Mouse (Mus musculus): ENCODE results near the gene Ddx58.
A peak's percentile ranks its signal among the peaks of the same experiment; 100 is the strongest.

Ddx58 gene

GRCm38 (mm10) chr4:40239409-40240271, at the start of gene Ddx58:
TSS of gene Ddx58 (minus strand) at chr4:40239828.
- DNase-seq: peak; percentile 5 to 10

- DNase-seq: no peak
Measured at GRCm38 (mm10) chr4:40289046-40289445, 49.4 kb upstream of the Ddx58 start.

GRCm38 (mm10) chr4:40287415-40287814, 47.8 kb upstream of the Ddx58 start:
- no peak for DNase-seq

GRCm38 (mm10) chr4:40285582-40285981, 46.0 kb upstream of the Ddx58 start:
- peak; percentile 56 to 75 for DNase-seq

- DNase-seq: peak; percentile 95 to 97
Measured at GRCm38 (mm10) chr4:40279276-40279900, 39.8 kb upstream of the Ddx58 start, which contains the start of gene Ndufb6. TSS of gene Ndufb6 (minus strand) at chr4:40279421.

GRCm38 (mm10) chr4:40278880-40279275, 39.2 kb upstream of the Ddx58 start:
- DNase-seq: no peak

GRCm38 (mm10) chr4:40269430-40270032, 29.9 kb upstream of the Ddx58 start, which contains the start of the genes Smim27 and Topors:
TSS of gene Smim27 (plus strand) at chr4:40269579.
TSS of gene Topors (minus strand) at chr4:40269850.
- peak; percentile 91 to 92 for DNase-seq

- DNase-seq: no peak
Measured at GRCm38 (mm10) chr4:40268835-40269234, 29.2 kb upstream of the Ddx58 start.

GRCm38 (mm10) chr4:40268204-40268813, 28.7 kb upstream of the Ddx58 start:
- DNase-seq: peak; percentile 72 to 80

- no peak for DNase-seq
Measured at GRCm38 (mm10) chr4:40267681-40268080, 28.1 kb upstream of the Ddx58 start.

- no peak for DNase-seq
Measured at GRCm38 (mm10) chr4:40264321-40264720, 24.7 kb upstream of the Ddx58 start.

GRCm38 (mm10) chr4:40254385-40255103, 14.9 kb upstream of the Ddx58 start:
- DNase-seq: no peak

GRCm38 (mm10) chr4:40253766-40254165, 14.1 kb upstream of the Ddx58 start:
- no peak for DNase-seq

GRCm38 (mm10) chr4:40250984-40251383, 11.4 kb upstream of the Ddx58 start:
- DNase-seq: no peak

GRCm38 (mm10) chr4:40244035-40244434, 4.4 kb upstream of the Ddx58 start:
- no peak for DNase-seq

GRCm38 (mm10) chr4:40243006-40243405, 3.4 kb upstream of the Ddx58 start:
- no peak for DNase-seq

GRCm38 (mm10) chr4:40241928-40242327, 2.3 kb upstream of the Ddx58 start:
- no peak for DNase-seq

GRCm38 (mm10) chr4:40240272-40240744, 680 bp upstream of the Ddx58 start:
- no peak for DNase-seq

- peak; percentile 14 to 16 for DNase-seq
Measured at GRCm38 (mm10) chr4:40238483-40239408, 882 bp downstream of the Ddx58 start.

- DNase-seq: no peak
Measured at GRCm38 (mm10) chr4:40236829-40237228, 2.8 kb downstream of the Ddx58 start.

GRCm38 (mm10) chr4:40234256-40234655, 5.4 kb downstream of the Ddx58 start:
- DNase-seq: no peak

Data from cerebellum, postnatal 36 days (tissue).